Mouse (Mus musculus): Measurements from ENCODE around the gene Shld1.

Shld1 gene

DNA sequence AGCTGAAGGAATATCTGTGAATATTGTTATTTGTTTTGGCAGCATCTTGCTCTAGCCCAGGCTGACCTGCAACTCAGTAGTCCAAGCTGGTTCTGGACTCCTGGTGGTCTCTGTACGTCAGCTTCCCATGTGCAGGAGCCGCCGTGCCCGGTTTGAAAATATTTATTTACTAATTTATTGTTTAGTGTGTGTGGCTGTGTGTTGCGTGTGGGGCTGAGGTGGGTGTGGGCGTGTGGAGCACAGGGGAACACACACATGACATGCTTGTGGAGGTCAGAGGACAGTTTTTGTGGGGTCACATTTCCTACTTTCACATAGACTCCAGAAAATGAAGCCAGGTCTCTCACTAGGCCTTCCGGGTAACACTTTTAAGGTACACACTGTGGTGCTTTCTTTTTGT lies 37.8 kb downstream of the Shld1 start:
- no peak for DNase-seq (ENCODE audit: low spot score in 2 of 2)

DNA sequence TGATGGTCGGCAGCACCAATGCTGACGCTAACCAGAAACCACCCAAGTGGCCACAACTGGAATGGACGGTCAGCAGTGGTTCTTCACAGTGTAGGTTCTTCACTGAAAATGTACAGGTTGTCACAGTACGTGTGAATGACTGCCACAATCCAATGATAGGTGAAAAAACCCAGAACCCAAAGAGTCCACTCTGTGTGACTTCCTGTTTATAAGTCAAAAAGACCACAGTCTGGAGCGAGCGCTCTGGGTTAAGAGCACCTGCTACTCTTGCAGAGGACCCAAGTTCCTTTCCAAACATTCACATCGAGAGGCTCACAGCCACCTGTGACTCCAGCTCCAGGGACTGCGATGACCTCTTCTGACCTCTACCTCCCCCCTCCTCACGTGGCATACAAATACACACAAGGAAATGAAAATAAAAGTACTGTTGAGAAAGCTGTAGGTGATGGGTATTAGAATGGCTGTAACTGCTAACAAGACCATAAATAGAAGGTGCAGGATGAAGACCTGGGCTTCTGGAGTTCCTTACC lies 38.7 kb downstream of the Shld1 start:
- DNase-seq (ENCODE audit: low spot score in 2 of 2) = peak; percentile 35 to 62

DNA sequence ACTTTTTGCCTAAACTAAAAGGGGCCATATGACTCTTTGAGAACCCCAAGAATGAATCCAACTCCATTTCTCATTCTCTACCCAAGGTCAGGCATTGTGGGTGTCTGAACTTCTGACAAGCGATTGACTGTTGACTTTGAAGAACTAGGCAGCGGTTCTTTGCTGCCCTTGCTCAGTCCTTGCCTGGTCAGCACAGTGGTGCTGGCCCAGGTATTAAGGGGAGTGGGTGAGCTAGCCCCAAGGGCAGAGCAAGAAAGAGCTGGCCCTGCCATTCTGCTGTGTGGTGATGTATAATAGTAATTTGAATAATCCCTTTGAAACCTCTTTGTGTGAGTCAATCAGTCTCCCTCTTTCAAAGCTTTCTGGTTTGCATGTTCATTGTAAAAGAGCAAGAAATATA lies 39.4 kb downstream of the Shld1 start:
- DNase-seq (ENCODE audit: low spot score in 2 of 2) = no peak

GRCm38 (mm10) chr2:132732940-132733339 lies 46.2 kb downstream of the Shld1 start:
- DNase-seq (ENCODE audit: low spot score in 2 of 2) = no peak

DNA sequence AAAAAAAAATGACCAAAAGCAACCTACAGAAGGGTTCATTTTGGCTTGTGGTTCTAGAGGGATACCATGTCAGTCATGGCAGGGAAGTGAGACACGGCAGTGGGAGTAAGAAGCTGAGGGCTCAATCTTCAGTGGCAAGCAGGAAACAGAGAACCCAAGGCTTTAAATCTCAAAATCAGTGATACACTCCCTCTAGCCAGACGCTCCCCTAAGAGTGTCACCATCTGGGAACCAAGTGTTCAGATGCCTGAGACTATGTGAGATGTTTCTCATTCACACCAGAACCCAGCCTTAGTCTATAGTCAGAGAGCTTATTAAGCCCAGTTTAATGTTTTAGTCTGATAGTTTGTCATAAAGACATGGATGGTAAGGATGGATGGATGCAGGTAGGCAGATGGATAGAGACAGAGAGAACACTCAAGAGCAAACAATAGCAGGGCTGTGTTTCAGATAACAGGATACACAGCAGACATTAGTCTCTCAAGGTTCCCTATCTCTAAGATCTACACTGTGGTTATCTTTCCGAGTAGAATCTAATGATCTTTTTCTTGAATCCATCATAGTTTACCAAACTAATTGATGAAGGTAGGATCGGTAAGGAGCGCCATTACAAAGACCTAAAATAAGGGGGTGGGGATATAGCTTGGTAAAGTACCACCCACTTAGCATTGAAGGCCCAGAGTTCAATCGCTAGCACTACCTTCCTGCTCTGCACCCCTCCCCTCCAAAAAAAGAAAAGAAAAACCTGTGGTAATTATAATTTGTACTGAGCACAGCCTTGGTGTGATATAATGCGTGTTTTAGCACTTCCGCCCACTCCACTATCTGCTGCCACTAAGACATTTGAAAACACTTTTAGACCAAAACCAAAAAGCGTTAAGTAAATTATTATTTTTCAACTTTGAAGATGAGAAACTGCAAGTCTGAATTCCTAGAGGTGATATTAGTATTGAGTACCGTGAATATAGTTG lies 47.2 kb downstream of the Shld1 start:
- DNase-seq (ENCODE audit: low spot score in 2 of 2) = no peak

- no peak for DNase-seq (ENCODE audit: low spot score in 2 of 2)
Measured at GRCm38 (mm10) chr2:132738816-132739432, 52.2 kb downstream of the Shld1 start.

DNA sequence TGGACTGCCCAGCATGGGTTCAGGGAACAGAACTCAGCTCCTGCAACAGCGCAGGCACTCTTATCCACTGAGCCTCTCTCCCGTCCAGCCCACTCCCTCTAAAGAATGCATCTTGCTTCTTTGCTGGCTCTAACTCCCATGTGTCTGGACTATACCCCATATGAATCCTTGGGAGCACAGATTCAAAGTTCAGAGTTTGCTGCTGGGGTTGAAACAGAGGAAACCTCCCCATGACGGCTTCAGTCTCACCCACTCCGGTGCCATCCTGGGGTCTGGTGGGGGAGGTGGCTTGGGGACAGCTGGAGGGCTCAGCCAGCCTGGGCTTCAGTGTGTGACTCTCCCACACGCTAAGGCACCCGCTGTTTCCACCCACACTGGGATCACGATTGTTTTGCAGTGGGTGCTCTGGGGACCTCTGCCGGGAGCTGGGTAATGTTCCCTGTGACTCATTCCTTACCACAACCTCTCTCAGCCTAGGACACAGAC lies 55.2 kb downstream of the Shld1 start:
- DNase-seq (ENCODE audit: low spot score in 2 of 2) = no peak

DNA sequence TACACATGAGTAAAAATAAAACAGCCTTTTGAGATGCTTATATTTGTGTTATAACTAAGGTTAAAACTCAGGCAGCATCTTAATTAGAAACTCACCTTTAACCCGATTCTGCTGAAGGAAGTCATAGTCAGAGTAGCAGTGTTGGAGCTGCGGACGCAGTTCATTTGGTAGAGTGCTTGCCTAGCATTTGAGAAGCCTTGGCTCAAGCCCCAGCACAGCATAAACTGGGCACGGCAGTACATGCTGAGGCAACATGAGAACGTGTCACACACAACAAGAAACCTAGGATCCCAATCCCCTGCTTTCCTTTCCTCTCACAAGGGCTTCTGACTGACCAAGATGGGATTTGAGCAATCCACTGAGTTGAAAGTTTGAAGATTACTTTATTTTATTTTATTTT lies 58.1 kb downstream of the Shld1 start:
- no peak for DNase-seq (ENCODE audit: low spot score in 2 of 2)

GRCm38 (mm10) chr2:132746108-132746507 lies 59.4 kb downstream of the Shld1 start:
- DNase-seq (ENCODE audit: low spot score in 2 of 2) = no peak

- DNase-seq (ENCODE audit: low spot score in 2 of 2) = no peak
Measured at GRCm38 (mm10) chr2:132750726-132751125, 64.0 kb downstream of the Shld1 start.

GRCm38 (mm10) chr2:132751141-132752066 lies 64.7 kb downstream of the Shld1 start:
- no peak for DNase-seq (ENCODE audit: low spot score in 2 of 2)

- DNase-seq (ENCODE audit: low spot score in 2 of 2) = no peak
Measured at GRCm38 (mm10) chr2:132752398-132752797, 65.7 kb downstream of the Shld1 start.

DNA sequence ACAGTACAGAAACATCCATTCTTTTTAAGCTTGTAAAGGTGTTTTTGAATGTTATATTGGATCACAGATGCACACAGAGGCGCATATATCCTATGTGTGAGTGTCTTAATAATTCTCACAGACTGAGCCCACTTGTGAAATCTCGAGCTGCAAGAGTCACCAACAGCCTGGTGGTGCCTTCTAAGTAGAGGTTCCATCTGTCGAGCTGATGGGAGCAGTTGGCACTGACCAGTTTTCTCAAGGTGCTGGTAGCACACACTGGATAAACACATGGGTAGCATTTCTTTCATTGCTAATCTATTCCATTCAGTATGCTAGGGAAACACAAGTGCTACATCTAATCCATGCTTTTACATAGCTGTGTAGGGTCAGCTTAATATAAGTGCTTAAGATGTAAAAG lies 66.4 kb downstream of the Shld1 start:
- DNase-seq (ENCODE audit: low spot score in 2 of 2) = no peak

GRCm38 (mm10) chr2:132757911-132758310 lies 71.2 kb downstream of the Shld1 start:
- DNase-seq (ENCODE audit: low spot score in 2 of 2) = no peak

DNA sequence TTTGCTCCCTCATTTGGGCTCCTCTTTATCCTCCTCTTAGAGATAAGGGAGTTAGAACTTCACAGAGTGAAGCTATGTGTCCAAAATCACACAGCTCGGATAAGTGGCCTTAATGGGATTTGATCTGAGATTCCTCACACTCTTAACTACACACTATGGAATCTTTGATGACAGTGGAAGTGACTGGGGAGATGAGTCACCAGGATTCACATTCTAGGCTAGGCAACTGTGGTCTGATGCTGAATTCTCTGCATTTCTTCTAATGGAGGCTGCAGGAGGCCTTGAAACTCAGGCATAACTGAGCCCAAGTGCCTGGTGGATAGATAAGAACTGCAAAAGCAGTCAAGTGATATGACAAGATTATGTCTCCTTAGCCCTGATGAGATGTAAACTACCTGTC lies 84.1 kb downstream of the Shld1 start:
- no peak for DNase-seq (ENCODE audit: low spot score in 2 of 2)

DNA sequence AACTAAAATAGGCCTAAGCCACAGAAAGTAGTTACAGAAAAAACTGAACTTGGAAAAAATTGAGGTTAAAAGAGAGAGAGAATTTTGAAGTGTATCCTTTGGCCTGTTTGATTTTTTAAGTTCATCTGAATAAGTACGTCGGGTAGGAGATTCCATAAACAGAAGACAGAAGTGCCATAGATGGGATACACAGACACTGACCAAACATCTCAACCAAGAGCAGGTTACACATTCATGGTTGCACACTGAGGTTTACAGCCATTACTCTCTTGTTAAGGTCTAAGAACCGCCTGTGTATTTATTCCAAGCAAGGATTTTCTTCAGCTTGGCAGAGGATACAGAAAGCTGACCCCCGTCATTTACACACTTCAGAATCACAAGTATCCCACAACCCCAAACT lies 94.2 kb downstream of the Shld1 start, which contains the start of gene Chgb:
Gene Chgb (plus strand): TSS at position 301 of the 400 bp plus-strand sequence.
- DNase-seq (ENCODE audit: low spot score in 2 of 2) = no peak

DNA sequence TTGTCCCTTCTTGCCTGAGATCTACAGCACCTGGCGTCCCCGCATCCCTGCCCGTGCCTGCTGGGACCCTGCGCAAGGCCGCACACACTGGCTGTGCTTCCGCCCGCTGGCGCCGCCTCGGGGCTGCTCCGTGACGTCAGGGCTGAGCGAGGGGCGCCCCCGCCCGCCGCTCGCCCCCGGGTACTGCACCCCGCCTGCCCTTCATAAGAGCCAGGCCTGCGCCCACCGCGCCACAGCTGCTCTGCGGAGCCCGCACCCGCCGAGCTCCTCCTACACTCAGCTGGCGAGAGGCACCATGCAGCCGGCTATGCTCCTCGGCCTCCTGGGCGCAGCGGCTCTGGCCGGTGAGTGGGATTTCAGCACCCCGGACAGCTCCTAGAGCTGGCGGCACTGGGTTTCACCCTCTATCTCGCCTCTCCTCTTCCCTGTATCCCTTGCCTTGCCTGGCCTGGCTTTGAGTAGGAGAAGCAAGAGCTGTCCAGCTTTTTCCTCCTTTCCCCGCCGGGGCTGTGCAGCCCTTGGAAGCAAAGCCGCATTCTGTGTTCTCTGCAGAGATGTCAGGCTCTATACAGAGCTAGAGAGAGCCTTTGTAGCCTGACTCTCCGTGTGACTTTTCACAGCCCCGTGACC lies 94.8 kb downstream of the Shld1 start:
- DNase-seq (ENCODE audit: low spot score in 2 of 2) = peak; percentile 22 to 49

GRCm38 (mm10) chr2:132784039-132784438 lies 97.3 kb downstream of the Shld1 start:
- DNase-seq (ENCODE audit: low spot score in 2 of 2) = no peak

DNA sequence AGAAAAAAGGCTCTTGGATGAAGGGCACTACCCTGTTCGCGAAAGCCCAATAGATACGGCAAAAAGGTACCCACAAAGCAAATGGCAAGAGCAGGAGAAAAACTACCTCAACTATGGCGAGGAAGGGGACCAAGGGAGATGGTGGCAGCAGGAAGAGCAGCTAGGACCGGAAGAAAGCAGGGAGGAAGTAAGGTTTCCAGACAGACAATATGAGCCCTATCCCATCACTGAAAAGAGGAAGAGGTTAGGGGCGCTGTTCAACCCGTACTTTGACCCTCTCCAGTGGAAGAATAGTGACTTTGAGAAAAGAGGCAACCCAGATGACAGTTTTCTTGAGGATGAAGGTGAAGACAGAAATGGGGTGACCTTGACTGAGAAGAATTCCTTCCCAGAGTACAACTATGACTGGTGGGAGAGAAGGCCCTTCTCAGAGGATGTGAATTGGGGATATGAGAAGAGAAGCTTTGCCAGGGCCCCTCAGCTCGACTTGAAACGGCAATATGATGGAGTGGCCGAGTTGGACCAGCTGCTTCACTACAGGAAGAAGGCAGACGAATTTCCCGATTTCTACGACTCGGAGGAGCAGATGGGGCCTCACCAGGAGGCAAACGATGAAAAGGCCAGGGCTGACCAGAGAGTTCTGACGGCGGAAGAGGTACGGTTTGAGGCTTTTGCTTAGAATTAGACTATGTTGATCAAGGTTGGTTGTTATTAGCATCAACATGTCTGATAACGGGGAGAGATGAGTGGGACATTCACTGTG lies 106.9 kb downstream of the Shld1 start:
- no peak for DNase-seq (ENCODE audit: low spot score in 2 of 2)

GRCm38 (mm10) chr2:132794204-132794586 lies 107.5 kb downstream of the Shld1 start:
- no peak for DNase-seq (ENCODE audit: low spot score in 2 of 2)
